Mouse (Mus musculus) inflammation-experienced regulatory T-cells, adult 6 months (primary cell): Measurements from ENCODE around the gene Dynlrb2. TPM values are rescaled to one million over a fixed set of nuclear protein-coding genes. Genes with fewer than 3 reads are reported as not detected.

Experiments
- ATAC-seq: one replicate; pipeline ENCODE4 v1.8.0; 2017
- polyA plus RNA-seq, 3 experiments: library from polyadenylated mRNA; unstranded; fragments of 100-300 nt; shearing (Covaris generic); gene quantifications; one replicate each; pipeline ENCODE4 v1.2.1; 2017

Dynlrb2 gene
- polyA plus RNA-seq, 3 experiments from 2014 or later, result not detected

- no peak for ATAC-seq
Observed at GRCm38 (mm10) chr8:116542842-116543241, 38.1 kb downstream of the Dynlrb2 start.

GRCm38 (mm10) chr8:116543366-116543765 is 38.6 kb downstream of the Dynlrb2 start:
- no peak for ATAC-seq

DNA sequence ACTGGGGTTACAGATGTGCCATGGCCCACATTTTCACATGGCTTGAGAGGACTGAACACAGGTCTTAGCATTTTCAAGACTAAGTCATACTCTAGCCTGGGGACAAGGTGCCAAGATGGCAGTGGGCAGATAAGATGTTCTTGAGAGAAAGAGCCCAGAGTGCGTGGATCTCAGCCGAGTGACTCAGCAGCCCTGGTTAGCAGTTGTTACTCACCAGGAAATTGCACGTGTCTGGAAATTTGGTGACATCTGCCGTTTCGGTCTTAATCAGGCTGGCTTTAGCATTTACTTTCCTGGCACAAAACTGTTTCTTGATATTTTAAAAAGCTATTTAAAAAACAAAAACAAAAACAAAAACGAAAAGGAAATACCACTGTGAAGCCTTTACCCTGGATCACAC is 47.5 kb downstream of the Dynlrb2 start:
- peak; percentile 44 for ATAC-seq

- ATAC-seq, result no peak
Observed at GRCm38 (mm10) chr8:116552778-116553177, 48.0 kb downstream of the Dynlrb2 start.

Other genes with a start within 250 kb of the Dynlrb2 start
- gene Cdyl2, start 228.0 kb downstream of the Dynlrb2 start, polyA plus RNA-seq, result 10 to 100 TPM in 2 of 3 experiments, 1 to 10 TPM in 1; 7.8 to 21.9 (median 14.5) TPM